Mouse (Mus musculus) limb, embryonic 15.5 days (tissue): ENCODE data around the gene Ntn3. TPM values are rescaled to one million over a fixed set of nuclear protein-coding genes. Genes with fewer than 3 reads are reported as not detected.

Source experiments
- ATAC-seq: fragments of 200-750 bp; cut with Nextera tagmentation; 2 replicates; pipeline ENCODE4 v1.8.0; 2017; ENCODE audit warnings: low read depth, moderate TSS enrichment; ENCODE audit not compliant: insufficient number of reproducible peaks, low FRiP score, low TSS enrichment
- H3K27ac ChIP-seq: fragments of 300-500 bp; sonication (generic); 2 replicates; pipeline ENCODE4 v1.5.1; 2015; ENCODE audit warnings: moderate library complexity, mild to moderate bottlenecking, inconsistent platforms
- H3K27me3 ChIP-seq: fragments of 300-500 bp; sonication (generic); 2 replicates; pipeline ENCODE4 v1.6.1; 2015; ENCODE audit warnings: inconsistent platforms
- H3K36me3 ChIP-seq: fragments of 300-500 bp; sonication (generic); 2 replicates; pipeline ENCODE4 v1.6.1; 2015; ENCODE audit warnings: inconsistent platforms
- H3K4me1 ChIP-seq: fragments of 300-500 bp; sonication (generic); 2 replicates; pipeline ENCODE4 v1.6.1; 2015; ENCODE audit warnings: inconsistent platforms
- H3K4me2 ChIP-seq: fragments of 300-500 bp; sonication (generic); 2 replicates; pipeline ENCODE4 v1.6.1; 2015; ENCODE audit warnings: mild to moderate bottlenecking, inconsistent platforms
- H3K4me3 ChIP-seq: fragments of 300-500 bp; sonication (generic); 2 replicates; pipeline ENCODE4 v1.5.1; 2015; ENCODE audit warnings: mild to moderate bottlenecking, inconsistent platforms
- H3K9ac ChIP-seq: fragments of 300-500 bp; sonication (generic); 2 replicates; pipeline ENCODE4 v1.6.1; 2015; ENCODE audit warnings: inconsistent platforms
- H3K9me3 ChIP-seq: fragments of 300-500 bp; sonication (generic); 2 replicates; pipeline ENCODE4 v1.6.1; 2016; ENCODE audit warnings: inconsistent platforms
- WGBS: fragments of 180-500 bp; shearing (Covaris S2); methylation state at CpG from one replicate; pipeline ENCODE4 v1.1.7; 2015; 5-methylcytosine and 5-hydroxymethylcytosine counted together
- microRNA-seq: library from miRNA; unstranded; fragments of <30 nt; microRNA quantifications from one replicate; pipeline ENCODE4, GENCODE M21; 2016
- polyA plus RNA-seq: library from polyadenylated mRNA; unstranded; fragments of >200 nt; fragmentation: Nextera tagmentation; extraction: Ambion mirVana; gene quantifications from 2 replicates; pipeline ENCODE4 v1.2.1, GENCODE M21; 2015

Ntn3 gene
- polyA plus RNA-seq, 1 experiment from 2014 or later, result 13.8 TPM

- Histone ChIP-seq H3K4me2 (no peak overlapping the region), H3K9me3 (no peaks in the 10 kb centered on the region), H3K27me3 (no peaks in the 10 kb centered on the region), H3K9ac (no peak overlapping the region), H3K4me1 (peaks cover 5% of the 10 kb centered on the region), H3K4me3 (no peak overlapping the region), H3K36me3 (peaks cover 25% of the 10 kb centered on the region), H3K27ac (no peak overlapping the region)
- 94% methylated on average over 4 of the region's 4 CpGs for WGBS
- ATAC-seq, result no peak
These were observed 51.8 kb downstream of the Ntn3 start for GRCm38 (mm10) chr17:24157526-24157925.

- peaks cover 25% of the 10 kb centered on the region for H3K36me3 ChIP-seq
These were observed 52.2 kb downstream of the Ntn3 start for GRCm38 (mm10) chr17:24157121-24157520.

GRCm38 (mm10) chr17:24156394-24156793, 52.9 kb downstream of the Ntn3 start:
- 82% methylated on average over 3 of the region's 3 CpGs for WGBS
- H3K9ac ChIP-seq, result no peak overlapping the region
- peaks cover 12% of the 10 kb centered on the region for H3K4me1 ChIP-seq
- no peak for ATAC-seq
- no peaks in the 10 kb centered on the region for H3K27me3 ChIP-seq
- H3K4me3 ChIP-seq, result no peak overlapping the region
- H3K9me3 ChIP-seq, result no peaks in the 10 kb centered on the region
- no peak overlapping the region for H3K4me2 ChIP-seq
- H3K27ac ChIP-seq, result no peak overlapping the region
- peaks cover 25% of the 10 kb centered on the region for H3K36me3 ChIP-seq

More at GRCm38 (mm10) chr17:24157121-24157520, 52.2 kb downstream of the Ntn3 start:
- no peak for ATAC-seq
- Histone ChIP-seq H3K4me3 (no peak overlapping the region), H3K9ac (no peak overlapping the region), H3K4me1 (peaks cover 6% of the 10 kb centered on the region), H3K27ac (no peak overlapping the region), H3K4me2 (no peak overlapping the region), H3K27me3 (no peaks in the 10 kb centered on the region), H3K9me3 (no peaks in the 10 kb centered on the region)
- 96% methylated on average over 6 of the region's 6 CpGs for WGBS

DNA sequence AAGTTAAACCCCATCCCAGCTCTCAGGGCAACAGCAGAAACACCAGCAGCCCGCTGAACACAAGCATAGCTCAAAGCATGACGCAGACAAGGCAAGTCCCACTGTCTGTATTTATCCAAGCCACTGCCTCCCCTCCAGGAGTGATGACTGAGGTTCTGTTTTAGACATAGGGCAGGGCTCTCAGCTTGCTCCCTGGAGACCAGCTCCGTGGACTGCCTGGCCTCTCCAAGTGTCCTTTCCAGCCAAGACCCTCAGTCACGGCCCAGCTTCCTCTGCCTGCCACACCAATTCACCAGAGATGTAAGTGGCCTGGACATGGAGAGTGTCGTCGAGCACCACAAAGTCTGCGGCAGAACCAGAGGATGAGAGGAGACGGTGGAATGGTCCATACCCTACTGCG, 53.6 kb downstream of the Ntn3 start:
- no peak overlapping the region for H3K9ac ChIP-seq
- no peak overlapping the region for H3K27ac ChIP-seq
- no peaks in the 10 kb centered on the region for H3K9me3 ChIP-seq
- 91% methylated on average over 9 of the region's 9 CpGs for WGBS
- H3K36me3 ChIP-seq, result peaks cover 25% of the 10 kb centered on the region
- H3K4me2 ChIP-seq, result no peak overlapping the region
- H3K4me3 ChIP-seq, result no peak overlapping the region
- no peaks in the 10 kb centered on the region for H3K27me3 ChIP-seq
- H3K4me1 ChIP-seq, result peaks cover 16% of the 10 kb centered on the region
- no peak for ATAC-seq

DNA sequence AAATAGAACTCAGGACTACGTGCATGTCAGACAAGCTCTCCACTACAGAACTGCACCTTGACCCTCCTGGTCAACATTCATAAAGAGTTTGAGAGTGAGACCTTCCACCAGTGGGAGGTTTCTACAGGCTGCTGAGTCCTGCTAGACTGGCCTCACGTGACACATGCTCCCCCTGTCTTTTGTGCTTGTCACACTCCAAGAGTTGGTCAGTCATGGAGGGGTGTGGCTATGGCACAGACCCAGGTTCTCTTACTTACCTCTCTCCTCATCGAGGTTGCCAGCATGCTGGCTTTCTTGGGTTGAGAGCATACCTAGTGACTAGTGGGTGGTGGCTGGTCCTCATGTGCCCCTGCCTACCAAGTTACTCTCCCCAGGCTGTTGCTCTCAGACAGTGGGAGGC, 54.9 kb downstream of the Ntn3 start:
- Histone ChIP-seq H3K36me3 (peaks cover 21% of the 10 kb centered on the region), H3K9me3 (no peaks in the 10 kb centered on the region), H3K27ac (no peak overlapping the region), H3K4me3 (no peak overlapping the region), H3K4me1 (peaks cover 16% of the 10 kb centered on the region), H3K27me3 (no peaks in the 10 kb centered on the region), H3K4me2 (no peak overlapping the region), H3K9ac (no peak overlapping the region; the same call in 1 of the 2 replicates)
- WGBS, result 70% methylated on average over 3 of the region's 3 CpGs
- no peak for ATAC-seq

Small RNAs within 50 kb of the gene (microRNA-seq; reads per million reads assigned to microRNA genes)
- gene Mir5134, result 0.82 reads per million
- 1.2 reads per million for gene Mir6965

Other genes with a start within 250 kb of the Ntn3 start
- not detected in 2 replicates for gene Prss30, start 229.0 kb downstream of the Ntn3 start, polyA plus RNA-seq
- 1.1 and 1.4 TPM in 2 replicates for gene Prss22, start 211.4 kb downstream of the Ntn3 start, polyA plus RNA-seq
- 8.6 and 9.6 TPM in 2 replicates for gene Prss27, start 171.4 kb downstream of the Ntn3 start, polyA plus RNA-seq
- gene Kctd5, start 136.0 kb downstream of the Ntn3 start, polyA plus RNA-seq, result 60.9 and 62.9 TPM in 2 replicates
- gene Pdpk1, start 58.6 kb downstream of the Ntn3 start, polyA plus RNA-seq, result 38.6 and 50.0 TPM in 2 replicates
- 30.0 and 30.7 TPM in 2 replicates for gene Amdhd2, start 45.8 kb downstream of the Ntn3 start, polyA plus RNA-seq
- gene Atp6v0c, start 39.8 kb downstream of the Ntn3 start, polyA plus RNA-seq, result 488 and 521 TPM in 2 replicates
- gene Tbc1d24, start 4.0 kb downstream of the Ntn3 start, polyA plus RNA-seq, result 7.3 and 7.4 TPM in 2 replicates
- gene Tedc2, start 11.3 kb upstream of the Ntn3 start, polyA plus RNA-seq, result 10.3 and 11.4 TPM in 2 replicates
- 45.0 and 47.9 TPM in 2 replicates for gene Ccnf, start 42.0 kb upstream of the Ntn3 start, polyA plus RNA-seq
- gene Abca17, start 141.5 kb upstream of the Ntn3 start, polyA plus RNA-seq, result 0.26 TPM in 1 of 2 replicates, not detected in the other
- gene Abca3, start 142.4 kb upstream of the Ntn3 start, polyA plus RNA-seq, result 8.0 and 9.3 TPM in 2 replicates
- gene Rnps1, start 205.0 kb upstream of the Ntn3 start, polyA plus RNA-seq, result 244 and 255 TPM in 2 replicates
- 68.2 and 69.0 TPM in 2 replicates for gene Eci1, start 217.1 kb upstream of the Ntn3 start, polyA plus RNA-seq
- 13.3 and 16.6 TPM in 2 replicates for gene Dnase1l2, start 233.6 kb upstream of the Ntn3 start, polyA plus RNA-seq